Mouse (Mus musculus) brain, embryonic 14.5 days (tissue): Measurements from ENCODE around the gene Frmd4b. TPM values are rescaled to one million over a fixed set of nuclear protein-coding genes. Genes with fewer than 3 reads are reported as not detected.

Experiments used
- DNase-seq: peaks from one replicate; pipeline ENCODE4 v3.0.0-alpha.2; 2011; ENCODE audit warnings: low read depth
- CTCF ChIP-seq: fragments of 200-500 bp; IDR thresholded peaks from 2 replicates; pipeline ENCODE4 v1.5.1; 2012; ENCODE audit warnings: inconsistent platforms, mild to moderate bottlenecking, moderate library complexity, borderline replicate concordance; ENCODE audit not compliant: insufficient read depth, insufficient read length; ENCODE audit errors: extremely low read depth
- POLR2A ChIP-seq: fragments of 200-500 bp; IDR thresholded peaks from 2 replicates; pipeline ENCODE4 v1.6.1; 2012; ENCODE audit warnings: mild to moderate bottlenecking, inconsistent platforms, borderline replicate concordance; ENCODE audit not compliant: poor library complexity, insufficient read depth, insufficient read length, severe bottlenecking; ENCODE audit errors: extremely low read depth
- polyA plus RNA-seq: library from polyadenylated mRNA; depleted of rRNA; stranded (reverse); fragments of >200 nt; gene quantifications from 2 replicates; pipeline ENCODE4 v1.2.3, GENCODE M21; 2012

The Frmd4b gene
- polyA plus RNA-seq, 1 experiment: 32.7 TPM

DNA sequence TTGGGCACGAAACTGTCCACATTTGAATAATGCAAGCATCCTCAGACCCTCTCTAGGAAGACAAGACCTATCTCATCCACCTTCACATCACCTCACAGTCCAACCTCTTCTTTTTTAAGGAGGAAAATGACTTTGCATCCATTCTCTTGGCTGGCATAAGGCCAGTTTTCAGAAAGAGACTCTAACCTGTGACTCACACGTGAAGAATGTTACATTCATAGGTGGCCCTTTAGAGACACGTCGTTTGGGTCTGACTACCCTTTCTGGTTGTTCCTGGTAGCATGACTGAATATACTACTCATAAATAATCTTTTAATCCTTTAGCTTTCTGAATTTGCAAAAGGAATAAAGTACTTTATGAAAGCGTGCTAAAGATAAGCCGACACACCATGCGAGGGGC, 311.9 kb downstream of the Frmd4b start:
- DNase-seq: no peak
- no peak for TF ChIP-seq POLR2A
- TF ChIP-seq CTCF: no peak

DNA sequence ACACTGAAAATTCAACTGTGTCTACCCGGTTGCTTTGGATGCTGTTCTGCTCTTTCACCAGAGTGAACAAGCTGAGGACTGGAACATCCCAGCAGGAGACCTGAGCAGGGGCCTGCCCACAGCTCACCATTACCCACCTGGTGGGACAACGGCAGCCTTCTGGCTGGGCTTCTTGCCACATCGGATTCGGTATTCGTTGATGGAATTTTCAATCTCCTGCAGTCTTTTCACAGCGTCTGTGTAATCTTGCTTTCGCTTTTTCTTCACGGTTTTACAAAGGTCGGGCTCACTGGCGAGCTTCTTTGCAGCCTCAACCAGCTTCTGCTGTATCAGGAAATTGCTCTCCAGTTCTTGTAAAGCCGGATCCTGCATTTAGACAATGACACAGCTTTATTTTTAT, 312.3 kb downstream of the Frmd4b start:
- DNase-seq: peak; percentile 48
- no peak for TF ChIP-seq CTCF
- TF ChIP-seq POLR2A: no peak

DNA sequence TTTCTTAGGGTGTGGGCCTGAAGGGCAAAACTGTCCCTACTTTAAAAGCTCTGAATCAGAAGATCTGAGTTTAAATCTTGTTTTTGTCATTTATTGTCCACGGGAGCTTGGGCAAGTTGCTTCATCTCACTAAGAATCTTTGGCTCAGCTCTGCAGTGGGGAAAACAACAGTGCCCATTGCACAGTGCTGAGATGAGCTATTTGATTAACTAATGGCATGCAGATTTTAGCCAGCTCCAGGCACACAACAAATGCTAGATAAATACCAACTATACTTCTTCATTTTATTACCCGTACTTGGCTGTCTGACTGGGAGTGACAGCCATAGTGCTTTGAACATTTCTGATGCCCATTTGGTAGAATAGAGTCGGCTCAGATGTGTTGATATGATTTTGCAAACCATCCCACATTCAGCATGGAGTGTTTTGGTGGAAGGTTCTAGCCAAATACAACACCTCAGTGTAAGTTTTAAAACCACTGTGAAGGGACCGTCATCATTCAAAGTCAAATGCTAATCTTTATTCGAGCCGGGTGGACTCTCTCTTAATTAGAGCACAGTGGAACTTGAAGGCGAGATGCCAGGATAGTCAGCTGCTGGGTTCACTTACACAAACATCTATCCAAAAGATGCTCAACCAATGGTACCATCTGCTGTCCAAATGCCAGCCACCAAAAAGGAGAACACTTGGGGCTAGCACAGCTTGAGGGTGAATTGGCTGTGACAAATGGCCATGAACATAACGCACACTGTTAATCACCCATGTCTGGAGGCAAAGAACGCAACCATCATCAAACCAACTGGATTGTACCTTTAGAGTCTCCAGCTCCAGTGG, 313.8 kb downstream of the Frmd4b start:
- DNase-seq: peak; percentile 82
- TF ChIP-seq CTCF (no peak), POLR2A (no peak)

DNA sequence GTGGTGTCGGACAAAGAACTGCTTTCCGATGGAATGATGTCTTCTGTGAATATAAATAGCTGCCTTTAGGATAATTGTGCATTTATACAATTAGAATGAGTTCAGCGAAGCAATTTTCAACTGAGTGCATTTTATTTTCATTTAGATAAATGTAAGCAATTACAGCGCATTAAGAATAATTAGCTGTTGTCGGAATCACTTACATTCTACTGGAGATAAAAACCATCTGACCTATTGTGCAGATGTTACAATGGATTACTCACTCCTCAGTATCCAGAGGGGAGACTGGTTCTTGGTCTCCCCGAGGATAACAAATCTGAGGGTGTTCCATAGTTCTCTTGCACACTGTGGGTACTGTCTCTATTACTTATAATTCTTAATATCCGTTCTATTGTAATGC, 315.0 kb downstream of the Frmd4b start:
- peak; percentile 57 for DNase-seq
- TF ChIP-seq POLR2A: no peak
- no peak for TF ChIP-seq CTCF

DNA sequence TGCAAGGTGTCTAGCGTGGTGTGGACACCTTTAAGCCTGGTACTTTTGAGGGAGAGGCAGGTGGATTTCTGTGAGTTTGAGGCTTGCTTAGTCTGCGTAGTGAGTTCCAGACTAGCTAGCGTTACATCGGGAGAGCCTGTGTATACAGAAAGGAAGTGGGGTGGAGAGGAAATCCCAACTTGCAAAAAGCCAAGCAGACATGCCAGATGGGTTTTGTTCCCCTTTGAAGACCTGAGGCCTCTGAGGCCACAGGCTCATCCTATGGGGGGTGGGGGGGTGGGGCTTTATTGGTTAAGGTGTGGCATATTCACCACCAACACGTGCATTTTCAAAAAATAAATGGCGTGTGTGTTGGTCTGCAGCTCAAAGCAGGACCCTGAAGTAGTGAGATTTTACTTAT, 316.7 kb downstream of the Frmd4b start:
- DNase-seq: no peak
- TF ChIP-seq CTCF: no peak
- no peak for TF ChIP-seq POLR2A

DNA sequence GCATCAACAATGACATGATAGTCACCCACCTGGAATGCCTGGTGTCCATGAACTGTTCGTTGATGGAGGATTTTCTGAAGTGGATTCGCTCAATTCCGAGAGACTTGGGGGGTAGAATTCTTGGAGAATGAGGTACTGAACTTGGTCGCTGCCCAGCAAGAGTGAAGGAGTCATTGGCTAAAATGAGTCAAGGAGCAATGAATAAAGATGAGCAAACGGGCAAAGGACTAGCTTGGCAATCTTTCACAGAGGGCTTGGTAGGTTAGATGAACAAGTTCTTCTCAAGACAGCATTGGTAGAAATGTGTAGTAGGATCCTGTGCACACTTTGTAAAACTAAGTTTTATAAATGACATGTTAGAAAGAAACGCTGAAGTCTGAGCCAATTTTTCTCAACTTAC, 317.2 kb downstream of the Frmd4b start:
- no peak for TF ChIP-seq CTCF
- no peak for TF ChIP-seq POLR2A
- no peak for DNase-seq

DNA sequence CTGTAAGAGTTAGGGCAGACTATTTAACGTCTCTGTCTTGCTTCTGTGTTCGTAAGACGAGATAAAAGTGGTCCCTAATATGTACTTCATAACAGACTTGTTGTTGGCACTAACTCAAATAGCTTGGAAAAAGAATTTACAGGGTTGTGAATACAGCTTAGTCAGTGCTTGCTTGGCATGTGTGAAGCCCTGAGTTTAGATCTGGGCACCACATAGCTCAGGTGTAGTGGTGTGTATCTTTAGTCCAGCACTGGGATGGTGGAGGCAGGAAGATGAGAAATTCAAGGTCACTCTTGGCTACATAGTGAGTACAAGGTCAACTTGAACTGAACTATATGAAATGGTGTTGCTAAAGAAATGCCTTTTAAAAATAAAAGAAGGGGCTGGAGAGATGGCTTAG, 320.2 kb downstream of the Frmd4b start:
- TF ChIP-seq POLR2A (no peak), CTCF (no peak)
- no peak for DNase-seq

DNA sequence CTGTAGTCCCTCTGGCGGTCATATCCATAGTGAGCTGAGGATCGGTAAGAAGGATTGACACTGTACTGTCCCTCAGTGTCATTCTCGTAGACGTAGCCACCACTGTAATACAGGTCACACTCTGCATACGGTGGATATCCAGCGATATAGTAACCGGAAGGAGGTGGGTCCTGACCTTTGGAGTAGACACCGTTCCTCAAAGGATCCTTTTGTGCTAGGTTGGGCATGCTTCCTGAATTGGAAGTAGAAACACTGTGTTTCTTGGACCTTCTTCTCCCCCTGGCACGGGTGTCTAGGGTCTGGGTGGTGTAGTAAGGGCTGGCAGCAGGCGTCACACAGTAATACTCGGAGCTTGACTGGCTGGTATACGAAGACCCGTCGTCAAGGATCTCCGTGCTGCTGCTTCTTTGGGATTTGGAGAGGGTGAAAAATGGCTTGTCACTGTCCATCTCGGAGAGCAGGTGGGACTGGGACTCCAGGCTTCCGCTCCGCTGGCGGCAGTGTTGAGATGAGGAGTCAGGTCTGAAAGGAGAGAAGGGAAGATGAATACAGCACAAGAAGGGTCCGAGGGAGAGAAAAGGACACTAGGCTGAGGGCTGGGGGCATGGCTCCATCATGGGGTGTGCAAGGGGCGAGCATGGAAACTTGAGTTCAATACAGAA, 321.3 kb downstream of the Frmd4b start:
- TF ChIP-seq CTCF (no peak), POLR2A (no peak)
- no peak for DNase-seq

DNA sequence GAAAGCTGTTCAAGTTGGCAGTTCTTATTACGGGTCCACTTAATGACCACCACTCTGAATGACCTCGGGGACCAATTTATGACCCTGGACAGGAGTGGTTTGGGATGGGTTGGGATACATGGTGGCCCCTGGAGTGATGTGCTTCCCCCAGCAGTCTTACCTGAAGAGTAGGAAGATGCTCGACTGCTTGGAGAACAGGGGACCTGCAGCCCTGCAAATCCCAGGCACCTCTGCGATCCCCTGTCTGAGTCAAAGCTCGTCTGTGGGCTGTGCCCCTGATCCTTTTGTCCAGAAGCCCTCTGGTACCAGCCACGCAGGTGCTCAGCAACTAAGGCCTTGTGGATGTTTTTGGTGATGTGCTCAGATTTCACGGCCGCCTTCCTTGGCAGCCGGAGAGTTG, 321.9 kb downstream of the Frmd4b start:
- DNase-seq: no peak
- TF ChIP-seq POLR2A: no peak
- no peak for TF ChIP-seq CTCF

DNA sequence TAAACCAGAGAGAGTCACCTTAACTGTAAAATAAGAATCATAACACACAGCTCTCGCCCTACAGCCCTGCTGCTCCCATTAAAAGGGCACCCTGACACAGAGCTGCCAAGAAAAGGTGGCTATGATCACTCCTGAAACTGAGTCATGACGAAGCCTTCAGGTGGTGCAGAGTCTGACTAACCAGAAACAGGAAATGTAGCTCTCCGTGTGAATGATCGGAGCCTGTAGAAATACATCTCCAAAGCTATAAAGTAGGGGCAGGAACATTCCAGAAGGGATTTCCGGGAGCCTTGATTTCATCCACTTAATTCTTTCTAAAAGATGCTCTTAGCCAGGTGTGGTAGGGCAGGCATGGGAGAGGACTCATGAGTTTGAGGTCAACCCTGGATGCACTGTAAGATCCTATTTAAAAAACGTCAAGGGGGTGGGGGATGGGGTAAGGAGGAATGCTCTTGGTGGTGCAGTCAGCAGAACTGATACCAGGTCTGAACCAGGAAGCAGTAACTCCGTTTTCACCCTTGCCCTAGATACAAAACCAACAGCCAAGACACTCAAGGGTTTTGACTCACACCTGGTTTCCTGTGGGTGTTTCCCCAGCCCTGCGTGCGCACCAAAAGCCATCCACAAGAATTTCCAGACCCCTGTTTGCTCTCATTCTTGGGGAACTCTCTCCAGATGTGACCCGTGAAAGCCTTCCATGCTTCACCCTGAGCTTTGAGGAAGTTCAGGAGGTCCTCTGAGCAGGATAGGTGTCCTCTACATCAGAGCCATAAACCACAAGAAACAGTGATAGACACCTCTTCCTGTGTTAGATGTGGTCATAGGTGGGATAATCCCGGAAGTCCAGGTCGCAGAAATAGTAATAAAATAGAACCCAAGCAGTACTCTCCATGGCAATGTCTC, 323.4 kb downstream of the Frmd4b start:
- TF ChIP-seq POLR2A: no peak
- TF ChIP-seq CTCF: no peak
- no peak for DNase-seq

DNA sequence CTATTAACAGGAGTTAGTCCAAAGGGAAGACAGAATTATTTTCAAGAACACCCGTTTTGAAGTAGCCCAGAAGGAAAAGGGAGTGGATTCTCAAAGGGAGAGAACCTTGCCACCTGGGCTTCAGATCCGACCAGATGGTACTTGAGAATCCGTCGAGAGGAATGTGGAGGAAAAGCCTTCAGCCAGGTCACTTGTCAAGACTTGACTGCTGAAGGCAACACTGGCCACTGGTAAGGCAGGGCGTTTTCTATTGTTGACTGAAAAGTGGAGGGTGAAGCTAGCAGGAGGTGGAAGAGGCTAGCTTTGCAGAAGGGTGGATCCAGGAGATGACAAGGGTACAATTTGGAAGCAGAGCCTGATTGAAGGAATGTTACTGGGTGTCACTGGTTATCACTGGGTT, 324.4 kb downstream of the Frmd4b start:
- no peak for DNase-seq
- no peak for TF ChIP-seq CTCF
- no peak for TF ChIP-seq POLR2A
